Mouse (Mus musculus): Measurements from ENCODE around the gene D6Ertd527e. TPM values are rescaled to one million over a fixed set of nuclear protein-coding genes. Genes with fewer than 3 reads are reported as not detected.

Gene D6Ertd527e
- polyA plus RNA-seq (2012; rRNA removed): 1.6 and 4.0 TPM in 2 replicates
- 0.56 and 0.91 TPM in 2 replicates for polyA plus RNA-seq (2014; fragmentation: Nextera tagmentation; extraction: Ambion mirVana)

DNA sequence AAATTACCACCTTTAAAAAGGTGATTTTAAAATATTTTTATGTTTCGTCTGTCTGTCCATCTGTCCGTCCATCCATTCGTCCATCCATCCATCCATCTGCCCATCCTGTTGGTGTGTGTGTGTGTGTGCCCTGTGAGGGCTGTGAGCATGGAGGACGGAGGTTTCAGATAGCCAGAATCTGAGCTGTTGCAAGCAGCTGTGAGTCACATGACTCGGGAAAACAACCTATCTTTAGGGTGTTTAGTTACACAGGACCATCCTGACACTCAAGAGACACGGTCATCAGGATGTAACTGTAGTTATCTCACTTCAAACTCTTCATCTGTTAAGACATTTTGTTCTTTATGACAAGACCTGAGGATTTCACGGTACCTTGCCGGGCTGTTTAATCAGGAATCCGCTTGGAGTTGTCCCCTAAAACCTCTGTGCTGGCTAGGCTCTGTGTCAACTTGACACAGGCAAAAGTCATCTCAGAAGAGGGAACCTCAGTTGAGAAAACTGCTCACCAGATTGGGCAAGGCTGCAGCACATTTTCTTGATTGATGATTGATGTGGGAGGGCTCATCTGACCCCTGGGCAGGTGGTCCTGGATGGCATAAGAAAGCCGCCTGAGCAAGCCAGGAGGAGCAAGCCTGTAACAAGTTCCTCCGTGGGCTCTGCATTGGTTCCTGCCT, at the start of gene D6Ertd527e:
D6Ertd527e (plus strand) TSS at position 624 of the 674 bp plus-strand sequence.
- 78% methylated on average over 11 of the region's 11 CpGs for WGBS
- no peaks in the 10 kb centered on the region for H3K27me3 ChIP-seq (ENCODE audit: control insufficient read depth, insufficient read depth, low read length)
- no peak within 1 kb of the TSS for H3K27ac ChIP-seq (replicated peaks; ENCODE audit: low read depth, low read length)
- H3K9me3 ChIP-seq (ENCODE audit: control insufficient read depth, low read length): no peaks in the 10 kb centered on the region
- no peak within 1 kb of the TSS for H3K9ac ChIP-seq (ENCODE audit: low read depth, low read length, severe bottlenecking)
- peaks cover 35% of the 10 kb centered on the region for H3K4me1 ChIP-seq (ENCODE audit: control insufficient read depth, insufficient read depth, low read length)
- TF ChIP-seq POLR2A (IDR thresholded peaks at IDR 0.05; ENCODE audit: borderline replicate concordance, extremely low read depth, insufficient read depth, insufficient read length): no peak
- ATAC-seq (ENCODE audit: low FRiP score, low read depth) (no peak), DNase-seq (ENCODE audit: low spot score) (no peak)
- H3K36me3 ChIP-seq (ENCODE audit: control insufficient read depth, insufficient read depth, low read length): no peaks in the 10 kb centered on the region
- H3K4me3 ChIP-seq (replicated peaks; ENCODE audit: low read length): no peak within 1 kb of the TSS
- H3K4me2 ChIP-seq (replicated peaks; ENCODE audit: low read depth, low read length, severe bottlenecking): no peak within 1 kb of the TSS

DNA sequence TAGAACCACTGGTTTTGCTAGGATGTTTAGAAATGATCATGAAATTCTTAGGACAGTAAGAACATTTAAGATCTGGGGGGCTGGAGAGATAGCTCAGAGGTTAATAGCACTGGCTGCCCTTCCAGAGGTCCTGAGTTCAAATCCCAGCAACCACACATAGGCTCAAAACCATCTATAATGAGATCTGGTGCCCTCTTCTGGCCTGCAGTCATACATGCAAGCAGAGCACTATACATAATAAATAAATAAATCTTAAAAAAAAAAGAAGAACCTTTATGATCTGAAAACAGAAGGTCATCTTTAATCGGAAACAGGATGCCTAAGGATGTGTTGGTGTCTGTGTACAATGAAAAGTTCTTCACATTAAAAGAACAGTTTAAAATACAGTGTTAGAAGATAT, 44.8 kb upstream of the D6Ertd527e start:
- DNase-seq (ENCODE audit: low spot score) (no peak), ATAC-seq (ENCODE audit: low FRiP score, low read depth) (no peak)
- H3K4me1 ChIP-seq (ENCODE audit: control insufficient read depth, insufficient read depth, low read length): no peaks in the 10 kb centered on the region
- H3K4me2 ChIP-seq (replicated peaks; ENCODE audit: low read depth, low read length, severe bottlenecking): no peak overlapping the region
- TF ChIP-seq POLR2A (IDR thresholded peaks at IDR 0.05; ENCODE audit: borderline replicate concordance, extremely low read depth, insufficient read depth, insufficient read length): no peak
- peaks cover 94% of the 10 kb centered on the region for H3K36me3 ChIP-seq (ENCODE audit: control insufficient read depth, insufficient read depth, low read length)
- H3K9ac ChIP-seq (ENCODE audit: low read depth, low read length, severe bottlenecking): no peak overlapping the region
- H3K27ac ChIP-seq (replicated peaks; ENCODE audit: low read depth, low read length): no peak overlapping the region
- no peaks in the 10 kb centered on the region for H3K9me3 ChIP-seq (ENCODE audit: control insufficient read depth, low read length)
- no peak overlapping the region for H3K4me3 ChIP-seq (replicated peaks; ENCODE audit: low read length)
- H3K27me3 ChIP-seq (ENCODE audit: control insufficient read depth, insufficient read depth, low read length): no peaks in the 10 kb centered on the region
- 92% methylated on average over 1 of the region's 1 CpGs for WGBS

DNA sequence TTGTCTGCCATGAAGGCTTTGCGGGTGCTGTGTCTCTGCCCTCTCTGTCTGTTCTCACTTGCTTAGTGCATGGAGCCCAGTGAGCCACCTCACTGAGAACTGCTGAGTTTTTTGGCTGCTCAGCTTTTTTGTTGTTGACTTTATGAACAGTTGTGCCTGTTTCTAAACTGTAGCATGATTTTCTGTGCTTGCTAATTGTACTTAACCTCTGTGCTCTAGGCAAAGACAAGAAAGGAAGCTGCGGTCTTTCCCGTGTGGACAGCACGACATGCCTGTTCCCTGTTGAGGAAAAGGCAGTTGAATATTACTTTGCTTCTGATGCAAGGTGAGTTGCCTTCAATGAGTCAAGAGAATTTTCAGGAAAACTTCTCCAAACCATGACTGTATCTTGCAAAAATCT, 41.0 kb upstream of the D6Ertd527e start:
- H3K27me3 ChIP-seq (ENCODE audit: control insufficient read depth, insufficient read depth, low read length): no peaks in the 10 kb centered on the region
- H3K9me3 ChIP-seq (ENCODE audit: control insufficient read depth, low read length): no peaks in the 10 kb centered on the region
- H3K9ac ChIP-seq (ENCODE audit: low read depth, low read length, severe bottlenecking): no peak overlapping the region
- H3K36me3 ChIP-seq (ENCODE audit: control insufficient read depth, insufficient read depth, low read length): peaks cover 93% of the 10 kb centered on the region
- H3K4me3 ChIP-seq (replicated peaks; ENCODE audit: low read length): no peak overlapping the region
- no peak overlapping the region for H3K4me2 ChIP-seq (replicated peaks; ENCODE audit: low read depth, low read length, severe bottlenecking)
- no peaks in the 10 kb centered on the region for H3K4me1 ChIP-seq (ENCODE audit: control insufficient read depth, insufficient read depth, low read length)
- H3K27ac ChIP-seq (replicated peaks; ENCODE audit: low read depth, low read length): no peak overlapping the region
- TF ChIP-seq POLR2A (IDR thresholded peaks at IDR 0.05; ENCODE audit: borderline replicate concordance, extremely low read depth, insufficient read depth, insufficient read length): no peak
- DNase-seq (ENCODE audit: low spot score): no peak
- ATAC-seq (ENCODE audit: low FRiP score, low read depth): no peak
- 95% methylated on average over 4 of the region's 4 CpGs for WGBS

DNA sequence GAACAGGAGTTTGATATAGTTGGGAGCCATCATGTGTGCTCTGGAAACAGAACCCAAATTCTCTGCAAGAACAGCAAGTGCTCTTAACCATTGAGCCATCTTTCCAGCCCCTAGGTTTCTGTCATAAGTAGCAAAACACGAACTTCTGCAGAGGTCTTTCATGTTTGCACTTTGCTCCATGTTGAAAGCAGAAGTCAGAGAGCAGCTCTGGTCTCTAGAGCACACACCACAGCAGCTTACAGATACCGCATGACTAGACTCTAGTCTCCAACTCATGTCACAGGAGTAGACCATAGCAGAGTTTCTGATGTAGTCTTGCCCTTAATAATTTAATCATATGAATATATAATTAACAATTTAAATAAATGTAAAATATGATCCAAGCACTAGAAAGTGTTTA, 36.3 kb upstream of the D6Ertd527e start:
- Histone ChIP-seq H3K27me3 (ENCODE audit: control insufficient read depth, insufficient read depth, low read length) (no peaks in the 10 kb centered on the region), H3K4me2 (replicated peaks; ENCODE audit: low read depth, low read length, severe bottlenecking) (no peak overlapping the region), H3K27ac (replicated peaks; ENCODE audit: low read depth, low read length) (no peak overlapping the region), H3K4me1 (ENCODE audit: control insufficient read depth, insufficient read depth, low read length) (0 out of 2 replicates have a peak, but pooled peaks cover 3% of the 10 kb centered on the region), H3K4me3 (replicated peaks; ENCODE audit: low read length) (no peak overlapping the region), H3K9me3 (ENCODE audit: control insufficient read depth, low read length) (no peaks in the 10 kb centered on the region), H3K9ac (ENCODE audit: low read depth, low read length, severe bottlenecking) (no peak overlapping the region), H3K36me3 (ENCODE audit: control insufficient read depth, insufficient read depth, low read length) (peaks cover 96% of the 10 kb centered on the region)
- TF ChIP-seq POLR2A (IDR thresholded peaks at IDR 0.05; ENCODE audit: borderline replicate concordance, extremely low read depth, insufficient read depth, insufficient read length): no peak
- no peak for DNase-seq (ENCODE audit: low spot score)
- ATAC-seq (ENCODE audit: low FRiP score, low read depth): no peak
- WGBS: 81% methylated on average over 2 of the region's 2 CpGs

DNA sequence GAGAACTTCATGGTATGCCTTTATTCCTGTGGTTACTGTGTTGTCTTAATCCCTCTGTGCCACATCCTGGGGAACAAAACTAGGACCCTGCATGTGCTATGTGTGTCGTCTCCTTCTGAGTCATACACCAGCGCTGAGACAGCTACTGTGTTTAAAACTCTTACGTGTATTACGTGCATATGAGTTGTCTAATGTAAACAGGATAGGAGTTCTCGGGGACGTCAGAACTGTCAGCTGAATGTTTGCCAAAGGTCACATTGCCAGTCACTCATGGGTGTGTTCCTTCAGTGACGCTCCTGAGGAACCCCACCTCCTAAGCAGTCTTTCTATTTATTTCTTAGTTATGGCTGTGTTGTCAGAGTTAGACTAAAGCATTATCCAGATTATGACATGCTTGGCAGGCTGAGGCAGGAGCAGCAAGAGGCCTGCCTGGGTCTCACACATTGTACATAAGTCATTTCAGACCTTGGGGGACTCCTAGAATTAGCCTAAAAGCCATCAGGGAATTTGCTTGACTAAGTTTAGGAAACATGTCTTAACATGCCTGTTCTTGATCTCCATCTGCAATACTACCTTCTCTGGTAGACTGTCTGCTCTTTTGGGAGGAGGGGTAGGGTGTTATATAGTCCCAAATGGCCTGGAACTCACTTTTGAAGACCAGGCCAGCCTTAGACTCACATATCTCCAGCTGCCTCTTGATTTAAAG, 35.2 kb upstream of the D6Ertd527e start:
- Histone ChIP-seq H3K27me3 (ENCODE audit: control insufficient read depth, insufficient read depth, low read length) (no peaks in the 10 kb centered on the region), H3K9me3 (ENCODE audit: control insufficient read depth, low read length) (no peaks in the 10 kb centered on the region), H3K4me2 (replicated peaks; ENCODE audit: low read depth, low read length, severe bottlenecking) (no peak overlapping the region), H3K4me3 (replicated peaks; ENCODE audit: low read length) (no peak overlapping the region), H3K27ac (replicated peaks; ENCODE audit: low read depth, low read length) (no peak overlapping the region), H3K36me3 (ENCODE audit: control insufficient read depth, insufficient read depth, low read length) (peaks cover 95% of the 10 kb centered on the region), H3K4me1 (ENCODE audit: control insufficient read depth, insufficient read depth, low read length) (0 out of 2 replicates have a peak, but pooled peaks cover 3% of the 10 kb centered on the region), H3K9ac (ENCODE audit: low read depth, low read length, severe bottlenecking) (no peak overlapping the region)
- DNase-seq (ENCODE audit: low spot score) (no peak), ATAC-seq (ENCODE audit: low FRiP score, low read depth) (no peak)
- TF ChIP-seq POLR2A (IDR thresholded peaks at IDR 0.05; ENCODE audit: borderline replicate concordance, extremely low read depth, insufficient read depth, insufficient read length): no peak
- 82% methylated on average over 7 of the region's 7 CpGs for WGBS
